Mouse (Mus musculus) G1E (cell line): Measurements from ENCODE around the gene Slc2a13. TPM values are rescaled to one million over a fixed set of nuclear protein-coding genes. Genes with fewer than 3 reads are reported as not detected.

Source experiments
- ATAC-seq: 2 replicates; pipeline ENCODE4 v1.8.0; 2016; ENCODE audit warnings: mild to moderate bottlenecking; ENCODE audit not compliant: insufficient number of reproducible peaks, poor library complexity, low FRiP score, severe bottlenecking; ENCODE audit errors: extremely low read depth
- DNase-seq: peaks from one replicate; pipeline ENCODE4 v3.0.0; 2012; ENCODE audit warnings: low spot score
- H3K27me3 ChIP-seq: 2 replicates; pipeline ENCODE4 v1.6.1; 2012; ENCODE audit warnings: mild to moderate bottlenecking, low read length, inconsistent platforms; ENCODE audit not compliant: insufficient read depth
- H3K36me3 ChIP-seq: replicated peaks from 2 replicates; pipeline ENCODE3; 2012; ENCODE audit warnings: mild to moderate bottlenecking, inconsistent platforms
- H3K4me1 ChIP-seq: 2 replicates; pipeline ENCODE4 v1.6.1; 2012; ENCODE audit warnings: low read depth, low read length, inconsistent platforms, mixed read lengths; ENCODE audit not compliant: insufficient read depth
- H3K4me3 ChIP-seq: 2 replicates; pipeline ENCODE4 v1.5.1; 2012; ENCODE audit warnings: low read depth, mild to moderate bottlenecking, inconsistent platforms, low read length, moderate library complexity, mixed read lengths
- H3K9me3 ChIP-seq: replicated peaks from 2 replicates; pipeline ENCODE4 v1.6.1; 2012; ENCODE audit warnings: inconsistent platforms
- CTCF ChIP-seq: IDR thresholded peaks from 2 replicates; pipeline ENCODE4 v1.5.1; 2012; ENCODE audit warnings: low read depth, low read length, inconsistent platforms, mixed read lengths
- GATA1 ChIP-seq: IDR thresholded peaks from 2 replicates; pipeline ENCODE4 v1.6.1; 2012; ENCODE audit warnings: borderline replicate concordance, low read length, inconsistent platforms, mixed read lengths
- GATA2 ChIP-seq: IDR thresholded peaks from 2 replicates; pipeline ENCODE4 v1.6.1; 2012; ENCODE audit warnings: low read depth, low read length, inconsistent platforms, borderline replicate concordance
- POLR2AphosphoS5 ChIP-seq: IDR thresholded peaks from 2 replicates; pipeline ENCODE4 v1.6.1; 2012; ENCODE audit warnings: low read depth, low read length, inconsistent platforms; ENCODE audit not compliant: insufficient replicate concordance
- TAL1 ChIP-seq: conservative IDR thresholded peaks from 2 replicates; pipeline ENCODE4 v1.6.1; 2012; ENCODE audit warnings: low read depth, low read length, inconsistent platforms, mixed read lengths
- polyA plus RNA-seq: library from polyadenylated mRNA; stranded (reverse); fragments of >175 nt; gene quantifications from 2 replicates; pipeline ENCODE4 v1.2.3, GENCODE M21; 2012
- total RNA-seq, 2 experiments: library from RNA; stranded (forward) in 1 of 2; stranded (reverse) in 1 of 2; fragments of 200-1000 nt in 1 of 2; fragments of >200 nt in 1 of 2; fragmentation: Nextera tagmentation in 1 of 2; gene quantifications; 2 replicates each; pipeline ENCODE4 v1.2.3; 2014 to 2017

Slc2a13 gene
- total and polyA plus RNA-seq, 3 experiments = 0.05 TPM; not detected in 2

GRCm38 (mm10) chr15:91351006-91351405 is 222.1 kb downstream of the Slc2a13 start:
- TF ChIP-seq POLR2AphosphoS5 (no peak), GATA1 (no peak), GATA2 (no peak), TAL1 (no peak), CTCF (no peak)
- no peak for ATAC-seq
- Histone ChIP-seq H3K27me3 (no peaks in the 10 kb centered on the region), H3K4me1 (no peaks in the 10 kb centered on the region), H3K9me3 (peaks cover 29% of the 10 kb centered on the region), H3K4me3 (no peak overlapping the region), H3K36me3 (no peaks in the 10 kb centered on the region)
- no peak for DNase-seq

GRCm38 (mm10) chr15:91338350-91338749 is 234.7 kb downstream of the Slc2a13 start:
- DNase-seq (no peak), ATAC-seq (no peak)
- no peak overlapping the region for H3K4me3 ChIP-seq
- no peaks in the 10 kb centered on the region for H3K27me3 ChIP-seq
- no peak for TF ChIP-seq GATA1
- no peak for TF ChIP-seq TAL1
- TF ChIP-seq GATA2 = no peak
- TF ChIP-seq POLR2AphosphoS5 = no peak
- no peak for TF ChIP-seq CTCF
- peaks cover 18% of the 10 kb centered on the region for H3K9me3 ChIP-seq
- no peaks in the 10 kb centered on the region for H3K36me3 ChIP-seq
- H3K4me1 ChIP-seq = no peaks in the 10 kb centered on the region

- H3K36me3 ChIP-seq = no peaks in the 10 kb centered on the region
- ATAC-seq (no peak), DNase-seq (no peak)
- H3K9me3 ChIP-seq = peaks cover 19% of the 10 kb centered on the region
- no peak overlapping the region for H3K4me3 ChIP-seq
- H3K4me1 ChIP-seq = no peaks in the 10 kb centered on the region
- H3K27me3 ChIP-seq = no peaks in the 10 kb centered on the region
- no peak for TF ChIP-seq GATA2
- TF ChIP-seq POLR2AphosphoS5 = no peak
- TF ChIP-seq TAL1 = no peak
- no peak for TF ChIP-seq GATA1
- no peak for TF ChIP-seq CTCF
Measured at GRCm38 (mm10) chr15:91334416-91334900, 238.6 kb downstream of the Slc2a13 start.

- H3K9me3 ChIP-seq = peaks cover 20% of the 10 kb centered on the region
- H3K36me3 ChIP-seq = no peaks in the 10 kb centered on the region
- H3K27me3 ChIP-seq = no peaks in the 10 kb centered on the region
- no peak for TF ChIP-seq GATA2
- no peak for TF ChIP-seq GATA1
- TF ChIP-seq CTCF = no peak
- ATAC-seq = no peak
- no peak overlapping the region for H3K4me3 ChIP-seq
- H3K4me1 ChIP-seq = no peaks in the 10 kb centered on the region
- no peak for DNase-seq
Measured at GRCm38 (mm10) chr15:91327748-91328147, 245.3 kb downstream of the Slc2a13 start.

- Histone ChIP-seq H3K4me1 (no peaks in the 10 kb centered on the region), H3K36me3 (no peaks in the 10 kb centered on the region), H3K27me3 (no peaks in the 10 kb centered on the region), H3K4me3 (no peak overlapping the region), H3K9me3 (peaks cover 21% of the 10 kb centered on the region)
- DNase-seq = no peak
- TF ChIP-seq GATA1 (no peak), GATA2 (no peak), TAL1 (no peak), POLR2AphosphoS5 (no peak), CTCF (no peak)
- no peak for ATAC-seq
Measured at GRCm38 (mm10) chr15:91327023-91327422, 246.0 kb downstream of the Slc2a13 start.

GRCm38 (mm10) chr15:91319376-91319775 is 253.7 kb downstream of the Slc2a13 start:
- TF ChIP-seq GATA1 = no peak
- no peak for TF ChIP-seq POLR2AphosphoS5
- no peak for TF ChIP-seq TAL1
- no peak for TF ChIP-seq GATA2
- no peak for TF ChIP-seq CTCF
- Histone ChIP-seq H3K4me3 (no peak overlapping the region), H3K36me3 (no peaks in the 10 kb centered on the region), H3K4me1 (no peaks in the 10 kb centered on the region), H3K9me3 (peaks cover 36% of the 10 kb centered on the region), H3K27me3 (no peaks in the 10 kb centered on the region)
- DNase-seq (no peak), ATAC-seq (no peak)
